Mouse (Mus musculus) intestine, postnatal 0 days (tissue): ENCODE measurements around the gene Pde4d. TPM values are rescaled to one million over a fixed set of nuclear protein-coding genes. Genes with fewer than 3 reads are reported as not detected.

Source experiments
- ATAC-seq: fragments of 200-750 bp; cut with Nextera tagmentation; 2 replicates; pipeline ENCODE4 v1.8.0; 2017; ENCODE audit warnings: mild to moderate bottlenecking, moderate TSS enrichment, moderate library complexity
- H3K27ac ChIP-seq: fragments of 300-500 bp; sonication (generic); 2 replicates; pipeline ENCODE4 v1.5.1; 2014; ENCODE audit warnings: mild to moderate bottlenecking, low read depth, low read length, moderate library complexity
- H3K27me3 ChIP-seq: fragments of 300-500 bp; sonication (generic); replicated peaks from 2 replicates; pipeline ENCODE4 v1.6.1; 2014; ENCODE audit warnings: low read length, mixed read lengths; ENCODE audit not compliant: control insufficient read depth, insufficient read depth
- H3K36me3 ChIP-seq: fragments of 300-500 bp; sonication (generic); 2 replicates; pipeline ENCODE4 v1.6.1; 2014; ENCODE audit warnings: mild to moderate bottlenecking, moderate library complexity; ENCODE audit not compliant: control insufficient read depth, insufficient read depth
- H3K4me1 ChIP-seq: fragments of 300-500 bp; sonication (generic); replicated peaks from 2 replicates; pipeline ENCODE4 v1.6.1; 2014; ENCODE audit warnings: antibody characterized with exemption, low read length, mixed read lengths; ENCODE audit not compliant: control insufficient read depth, insufficient read depth
- H3K4me2 ChIP-seq: fragments of 300-500 bp; sonication (generic); replicated peaks from 2 replicates; pipeline ENCODE4 v1.6.1; 2014; ENCODE audit warnings: low read depth, mild to moderate bottlenecking, moderate library complexity
- H3K4me3 ChIP-seq: fragments of 300-500 bp; sonication (generic); 2 replicates; pipeline ENCODE4 v1.5.1; 2014; ENCODE audit warnings: low read depth, low read length
- H3K9ac ChIP-seq: fragments of 300-500 bp; sonication (generic); 2 replicates; pipeline ENCODE4 v1.6.1; 2014; ENCODE audit warnings: mild to moderate bottlenecking, low read depth, low read length
- H3K9me3 ChIP-seq: fragments of 300-500 bp; sonication (generic); 2 replicates; pipeline ENCODE4 v1.6.1; 2016; ENCODE audit warnings: mixed run types; ENCODE audit not compliant: control insufficient read depth
- CTCF ChIP-seq: sonication (generic); IDR thresholded peaks from 2 replicates; pipeline ENCODE4 v1.5.1; 2016; ENCODE audit warnings: low read depth, mild to moderate bottlenecking, control low read depth, antibody characterized with exemption, moderate library complexity
- WGBS: fragments of 180-500 bp; shearing (Covaris S2); extraction: QIAGEN DNeasy Blood & Tissue Kit; methylation state at CpG from one replicate; pipeline ENCODE4 v1.1.7; 2014; 5-methylcytosine and 5-hydroxymethylcytosine counted together
- polyA plus RNA-seq: library from polyadenylated mRNA; unstranded; fragments of >200 nt; fragmentation: Nextera tagmentation; extraction: Ambion mirVana; gene quantifications from 2 replicates; pipeline ENCODE4 v1.2.1, GENCODE M21; 2015

Pde4d gene
- polyA plus RNA-seq, 1 experiment from 2014 or later = 17.8 TPM

DNA sequence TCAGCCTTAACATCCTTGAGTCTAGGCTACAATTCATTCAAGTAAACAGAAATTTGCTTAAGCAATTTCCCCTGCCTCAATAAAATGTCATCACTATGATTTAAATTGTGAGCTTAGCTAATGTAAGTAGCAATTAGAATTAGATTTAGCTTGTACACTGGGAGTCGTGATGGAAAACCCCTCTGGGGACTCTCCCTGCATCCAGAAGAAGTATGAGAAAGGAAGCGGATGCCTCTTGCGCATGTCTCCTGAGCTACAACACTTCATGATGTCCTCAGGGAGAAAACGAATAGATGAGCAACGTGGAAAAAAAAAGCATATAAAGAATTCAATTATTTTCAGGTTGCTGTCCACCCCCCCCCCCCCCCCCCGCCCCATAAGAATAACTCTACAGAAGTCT, 20.9 kb upstream of the Pde4d start:
- H3K36me3 ChIP-seq = no peaks in the 10 kb centered on the region
- H3K27ac ChIP-seq = no peak overlapping the region
- H3K4me3 ChIP-seq = no peak overlapping the region
- TF ChIP-seq CTCF = no peak
- H3K27me3 ChIP-seq = no peaks in the 10 kb centered on the region
- no peak for ATAC-seq
- WGBS = 85% methylated on average over 6 of the region's 6 CpGs
- no peak overlapping the region for H3K4me2 ChIP-seq
- no peaks in the 10 kb centered on the region for H3K4me1 ChIP-seq
- no peaks in the 10 kb centered on the region for H3K9me3 ChIP-seq
- no peak overlapping the region for H3K9ac ChIP-seq

DNA sequence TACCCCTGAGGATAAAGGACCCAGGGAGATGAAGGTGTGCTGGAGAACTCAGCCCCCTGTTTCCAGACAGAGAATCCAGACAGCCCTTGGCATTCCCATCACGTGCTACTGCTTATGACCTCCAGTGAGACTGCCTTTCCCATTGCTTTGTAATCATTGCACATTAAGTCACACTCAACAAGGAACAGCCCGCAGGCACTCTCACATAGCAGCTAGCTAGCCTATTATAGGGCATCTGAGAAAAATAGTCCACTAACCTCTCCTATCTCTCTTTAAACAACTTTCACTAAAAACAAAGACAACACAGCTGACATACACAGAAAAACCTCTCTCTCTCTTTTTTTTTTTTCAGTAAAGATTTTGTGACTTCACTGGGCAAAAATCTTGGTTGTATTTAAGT, 20.1 kb upstream of the Pde4d start:
- no peaks in the 10 kb centered on the region for H3K9me3 ChIP-seq
- no peak for TF ChIP-seq CTCF
- WGBS = 86% methylated on average over 2 of the region's 2 CpGs
- H3K4me2 ChIP-seq = no peak overlapping the region
- no peak for ATAC-seq
- no peak overlapping the region for H3K27ac ChIP-seq
- no peak overlapping the region for H3K9ac ChIP-seq
- H3K36me3 ChIP-seq = no peaks in the 10 kb centered on the region
- H3K4me1 ChIP-seq = no peaks in the 10 kb centered on the region
- H3K4me3 ChIP-seq = no peak overlapping the region
- H3K27me3 ChIP-seq = no peaks in the 10 kb centered on the region

DNA sequence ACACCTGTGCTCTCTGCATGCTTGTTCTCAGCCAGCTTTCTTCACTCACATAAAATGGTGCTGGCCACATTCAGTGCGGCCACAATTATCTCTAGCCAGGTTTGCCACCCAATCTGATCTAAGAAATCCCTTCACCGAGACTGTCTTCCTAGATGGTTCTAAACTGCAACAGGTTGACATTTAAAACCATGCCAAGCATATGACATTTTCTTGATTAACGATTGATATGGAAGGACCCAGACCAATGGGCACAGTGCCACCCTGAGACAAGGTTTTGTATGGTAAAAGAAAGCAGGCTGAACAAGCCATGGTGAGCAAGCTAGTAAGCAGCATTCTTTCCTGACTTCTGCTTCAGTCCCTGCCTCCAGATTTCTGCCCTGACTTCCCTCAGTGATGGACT, 18.0 kb upstream of the Pde4d start:
- WGBS = 95% methylated on average over 3 of the region's 3 CpGs
- no peaks in the 10 kb centered on the region for H3K4me1 ChIP-seq
- H3K4me2 ChIP-seq = no peak overlapping the region
- H3K36me3 ChIP-seq = no peaks in the 10 kb centered on the region
- no peak overlapping the region for H3K27ac ChIP-seq
- H3K9ac ChIP-seq = no peak overlapping the region
- no peak overlapping the region for H3K4me3 ChIP-seq
- ATAC-seq = no peak
- TF ChIP-seq CTCF = no peak
- no peaks in the 10 kb centered on the region for H3K9me3 ChIP-seq
- H3K27me3 ChIP-seq = no peaks in the 10 kb centered on the region

DNA sequence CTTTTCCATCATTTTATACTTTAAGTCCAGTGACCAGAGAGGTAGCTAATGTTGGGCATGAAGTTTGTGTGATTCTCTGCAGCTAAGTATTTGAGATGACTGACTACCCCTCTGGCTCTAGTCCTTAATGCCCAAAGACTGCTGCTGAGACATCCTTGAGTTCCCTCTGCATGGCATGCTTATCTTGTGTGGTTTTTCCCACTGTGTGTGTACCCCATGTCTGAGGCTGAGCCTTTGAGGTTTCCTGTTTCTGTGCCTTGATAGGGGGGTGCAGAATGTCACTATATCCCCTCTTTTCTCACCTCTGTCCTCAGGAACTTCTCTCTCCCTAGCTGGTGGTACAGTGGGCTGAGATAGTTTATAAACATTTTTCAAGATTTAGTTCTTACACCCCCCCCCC, 14.1 kb upstream of the Pde4d start:
- no peaks in the 10 kb centered on the region for H3K4me1 ChIP-seq
- H3K9me3 ChIP-seq = no peaks in the 10 kb centered on the region
- no peak overlapping the region for H3K9ac ChIP-seq
- no peak for TF ChIP-seq CTCF
- no peak overlapping the region for H3K4me2 ChIP-seq
- ATAC-seq = no peak
- H3K4me3 ChIP-seq = no peak overlapping the region
- no peaks in the 10 kb centered on the region for H3K36me3 ChIP-seq
- no peak overlapping the region for H3K27ac ChIP-seq
- H3K27me3 ChIP-seq = no peaks in the 10 kb centered on the region

DNA sequence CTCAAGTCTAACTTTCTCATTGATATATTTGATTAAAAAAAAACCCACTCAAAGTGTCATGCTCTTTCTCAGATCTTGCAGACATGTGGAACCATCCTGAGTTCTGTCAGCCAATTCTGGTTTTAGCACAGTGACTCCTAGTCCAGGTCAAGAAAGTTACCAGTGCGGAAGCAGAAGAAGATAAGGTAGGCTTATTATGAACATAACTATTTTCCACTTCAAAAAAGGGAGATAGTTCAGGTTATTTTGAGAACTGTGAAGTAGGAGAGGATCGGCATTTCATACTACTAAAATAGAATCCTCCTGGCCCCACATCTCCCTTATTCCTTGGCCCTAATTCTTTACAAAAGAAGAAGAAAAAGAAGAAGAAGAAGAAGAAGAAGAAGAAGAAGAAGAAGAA, 12.3 kb upstream of the Pde4d start:
- Histone ChIP-seq H3K4me3 (no peak overlapping the region), H3K27ac (no peak overlapping the region), H3K9ac (no peak overlapping the region), H3K36me3 (no peaks in the 10 kb centered on the region), H3K27me3 (no peaks in the 10 kb centered on the region), H3K4me2 (no peak overlapping the region), H3K4me1 (no peaks in the 10 kb centered on the region), H3K9me3 (no peaks in the 10 kb centered on the region)
- no peak for TF ChIP-seq CTCF
- no peak for ATAC-seq
- 90% methylated on average over 2 of the region's 2 CpGs for WGBS

DNA sequence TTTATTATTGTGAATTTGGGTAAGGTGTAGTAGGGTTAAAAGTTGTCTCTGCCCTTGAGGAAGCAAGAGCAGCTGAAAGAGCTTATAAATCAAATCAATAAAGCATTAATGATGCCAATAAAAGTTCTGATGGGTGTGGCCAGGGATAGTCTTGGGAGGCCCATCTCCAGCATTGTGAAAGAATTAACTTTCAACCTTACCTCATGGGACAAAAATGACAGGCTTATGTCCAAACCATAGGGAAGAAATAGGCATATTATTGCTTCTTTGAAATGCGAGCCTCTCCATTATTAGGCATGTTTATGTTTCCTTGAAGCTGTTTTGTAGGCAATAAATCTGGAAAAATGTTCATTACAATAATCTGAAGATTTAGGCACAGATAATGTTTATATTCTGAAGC, 10.7 kb upstream of the Pde4d start:
- peak; percentile 60 for ATAC-seq
- Histone ChIP-seq H3K27me3 (no peaks in the 10 kb centered on the region), H3K4me1 (no peaks in the 10 kb centered on the region), H3K4me2 (no peak overlapping the region), H3K36me3 (no peaks in the 10 kb centered on the region), H3K9me3 (no peaks in the 10 kb centered on the region), H3K9ac (no peak overlapping the region), H3K4me3 (no peak overlapping the region), H3K27ac (no peak overlapping the region)
- 48% methylated on average over 1 of the region's 1 CpGs for WGBS
- TF ChIP-seq CTCF = no peak

DNA sequence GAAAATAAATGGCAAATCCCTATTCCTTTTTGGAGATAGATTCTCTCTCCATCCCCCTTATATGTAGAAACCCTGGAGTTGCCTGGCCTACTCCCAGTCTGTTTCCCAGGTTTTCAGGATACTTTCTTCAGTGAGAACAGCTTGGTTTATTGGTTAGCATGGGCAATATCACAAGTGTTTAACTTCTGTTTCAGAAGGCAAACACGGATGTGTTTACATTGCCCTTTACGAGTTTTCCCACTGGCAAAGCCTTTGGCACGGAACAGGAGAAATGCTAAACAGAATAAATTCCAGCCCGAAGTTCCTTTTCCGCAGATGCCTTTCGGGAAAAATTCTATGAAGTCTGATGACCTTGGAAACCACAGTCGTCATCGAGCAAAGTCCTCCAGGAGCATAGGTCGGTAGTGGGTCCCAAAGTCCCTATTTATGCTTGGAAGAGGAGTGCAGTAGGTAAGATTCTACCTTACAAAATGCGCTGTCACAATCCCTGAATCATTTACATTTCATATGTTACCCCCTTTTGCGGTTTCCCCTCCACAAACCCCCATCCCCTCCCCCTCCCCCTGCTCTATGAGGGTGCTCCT, 1.3 kb upstream of the Pde4d start:
- WGBS = 29% methylated on average over 11 of the region's 11 CpGs
- no peaks in the 10 kb centered on the region for H3K9me3 ChIP-seq
- H3K4me2 ChIP-seq = no peak overlapping the region
- no peaks in the 10 kb centered on the region for H3K27me3 ChIP-seq
- H3K4me3 ChIP-seq = no peak overlapping the region
- TF ChIP-seq CTCF = no peak
- ATAC-seq = peak; percentile 46; the same call in 1 of the 2 replicates
- H3K27ac ChIP-seq = no peak overlapping the region
- no peaks in the 10 kb centered on the region for H3K36me3 ChIP-seq
- 0 out of 2 replicates have a peak, but pooled peaks cover 7% of the 10 kb centered on the region for H3K4me1 ChIP-seq
- no peak overlapping the region for H3K9ac ChIP-seq
